Mouse (Mus musculus) CH12.LX (cell line): ENCODE data around the gene Fnip1. TPM values are rescaled to one million over a fixed set of nuclear protein-coding genes. Genes with fewer than 3 reads are reported as not detected.

Source experiments
- DNase-seq: peaks from one replicate; pipeline ENCODE4 v3.0.0-alpha.2; 2013; ENCODE audit errors: extremely low read depth
- H3K27ac ChIP-seq: 2 replicates; pipeline ENCODE4 v1.5.1; 2012; ENCODE audit warnings: low read depth, mild to moderate bottlenecking, control low read depth, moderate library complexity; ENCODE audit not compliant: insufficient read depth
- H3K27me3 ChIP-seq: replicated peaks from 2 replicates; pipeline ENCODE3; 2012; ENCODE audit warnings: inconsistent platforms
- H3K36me3 ChIP-seq, 2 experiments: replicated peaks in 1 of 2; 2 replicates each; pipeline versions ENCODE3 to v1.6.1; 2012; ENCODE audit warnings: inconsistent platforms in 1 of 2, low read length in 1 of 2, mild to moderate bottlenecking in 1 of 2, mixed read lengths in 1 of 2, moderate library complexity in 1 of 2; ENCODE audit not compliant: control insufficient read depth in 1 of 2, insufficient read depth in 1 of 2
- H3K4me1 ChIP-seq, 2 experiments: 2 replicates each; pipeline ENCODE4 v1.6.1; 2012; ENCODE audit warnings: inconsistent platforms in 1 of 2, moderate library complexity in 1 of 2; ENCODE audit not compliant: insufficient read depth in 2 of 2, control insufficient read depth in 1 of 2
- H3K4me2 ChIP-seq: 2 replicates; pipeline ENCODE4 v1.6.1; 2012; ENCODE audit warnings: low read depth, mild to moderate bottlenecking, control low read depth; ENCODE audit not compliant: poor library complexity, insufficient read depth, severe bottlenecking
- H3K4me3 ChIP-seq, 3 experiments: fragments of 150-350 bp in 1 of 3; sonication (generic) in 1 of 3; replicated peaks in 1 of 3; 2 replicates each; pipeline versions ENCODE3 to v1.5.1; 2011 to 2012; ENCODE audit warnings: low read depth in 2 of 3, low read length in 2 of 3, mild to moderate bottlenecking in 2 of 3, moderate library complexity in 2 of 3, control low read depth in 1 of 3, improper control_type of control experiment in 1 of 3, inconsistent platforms in 1 of 3, mixed read lengths in 1 of 3; ENCODE audit not compliant: poor library complexity in 1 of 3
- H3K79me2 ChIP-seq: replicated peaks from 2 replicates; pipeline ENCODE4 v1.6.1; 2012; ENCODE audit warnings: mild to moderate bottlenecking, moderate library complexity; ENCODE audit not compliant: control insufficient read depth, poor library complexity, insufficient read depth, severe bottlenecking; ENCODE audit errors: extremely low read depth
- H3K9ac ChIP-seq: 2 replicates; pipeline ENCODE4 v1.6.1; 2012; ENCODE audit warnings: low read depth, mild to moderate bottlenecking, control low read depth, moderate library complexity; ENCODE audit not compliant: insufficient read depth
- H3K9me3 ChIP-seq: replicated peaks from 2 replicates; pipeline ENCODE3; 2012; ENCODE audit warnings: low read length, inconsistent platforms, mixed read lengths
- CTCF ChIP-seq, 2 experiments: IDR thresholded peaks in 1 of 2; conservative IDR thresholded peaks in 1 of 2; 2 replicates each; pipeline ENCODE4 v1.5.1; 2011 to 2012; ENCODE audit warnings: low read depth in 2 of 2, low read length in 2 of 2, improper control_type of control experiment in 1 of 2, inconsistent platforms in 1 of 2, mild to moderate bottlenecking in 1 of 2, moderate library complexity in 1 of 2
- E2F4 ChIP-seq: IDR thresholded peaks from 2 replicates; pipeline ENCODE4 v1.6.1; 2011; ENCODE audit warnings: low read depth, low read length, improper control_type of control experiment; ENCODE audit not compliant: insufficient replicate concordance
- IRF4 ChIP-seq: IDR thresholded peaks from 2 replicates; pipeline ENCODE4 v1.6.1; 2014; ENCODE audit warnings: low read depth, mild to moderate bottlenecking, inconsistent platforms, low read length, improper control_type of control experiment
- MAFK ChIP-seq: IDR thresholded peaks from 2 replicates; pipeline ENCODE4 v1.6.1; 2011; ENCODE audit warnings: low read length, improper control_type of control experiment; ENCODE audit not compliant: insufficient replicate concordance
- MAX ChIP-seq: IDR thresholded peaks from 2 replicates; pipeline ENCODE4 v1.6.1; 2011; ENCODE audit warnings: low read length, improper control_type of control experiment
- MEF2A ChIP-seq: IDR thresholded peaks from 2 replicates; pipeline ENCODE4 v1.6.1; 2014; ENCODE audit warnings: low read depth, mild to moderate bottlenecking, inconsistent platforms, low read length, improper control_type of control experiment, borderline replicate concordance
- NRF1 ChIP-seq: IDR thresholded peaks from 2 replicates; pipeline ENCODE4 v1.6.1; 2014; ENCODE audit warnings: low read depth, mild to moderate bottlenecking, inconsistent platforms, low read length, improper control_type of control experiment, moderate library complexity
- POLR2A ChIP-seq: IDR thresholded peaks from 2 replicates; pipeline ENCODE4 v1.6.1; 2011; ENCODE audit warnings: low read depth, mild to moderate bottlenecking, improper control_type of control experiment, low read length
- RAD21 ChIP-seq: IDR thresholded peaks from 2 replicates; pipeline ENCODE4 v1.6.1; 2011; ENCODE audit warnings: low read depth, mild to moderate bottlenecking, low read length, improper control_type of control experiment, moderate library complexity
- SMC3 ChIP-seq: IDR thresholded peaks from 2 replicates; pipeline ENCODE4 v1.6.1; 2011; ENCODE audit warnings: low read depth, low read length, improper control_type of control experiment
- TBP ChIP-seq: conservative IDR thresholded peaks from 2 replicates; pipeline ENCODE4 v1.6.1; 2011; ENCODE audit warnings: low read depth, low read length, improper control_type of control experiment
- UBTF ChIP-seq: IDR thresholded peaks from 2 replicates; pipeline ENCODE4 v1.6.1; 2012; ENCODE audit warnings: low read depth, mild to moderate bottlenecking, inconsistent platforms, low read length, improper control_type of control experiment, moderate library complexity
- ZC3H11A ChIP-seq: IDR thresholded peaks from 2 replicates; pipeline ENCODE4 v1.6.1; 2012; ENCODE audit warnings: low read depth, mild to moderate bottlenecking, inconsistent platforms, low read length, improper control_type of control experiment
- ZKSCAN1 ChIP-seq: IDR thresholded peaks from 2 replicates; pipeline ENCODE4 v1.6.1; 2012; ENCODE audit warnings: low read depth, inconsistent platforms, low read length, improper control_type of control experiment, borderline replicate concordance
- ZNF384 ChIP-seq: IDR thresholded peaks from 2 replicates; pipeline ENCODE4 v1.6.1; 2012; ENCODE audit warnings: low read depth, low read length, improper control_type of control experiment, inconsistent platforms
- dilution Hi-C: fragments of 300-500 bp; cut with MboI; formaldehyde crosslinking; loops from 2 replicates; pipeline ENCODE4 v1.14.3; 2020; ENCODE audit warnings: low sequenced_read_pairs; ENCODE audit not compliant: extremely low pct_unique_long_range_greater_than_20kb, extremely low pct_ligation_motif_present
- in situ Hi-C: fragments of 300-500 bp; cut with MboI; formaldehyde crosslinking; loops from 3 replicates; pipeline ENCODE4 v1.14.3; 2019; ENCODE audit warnings: low sequenced_read_pairs, low pct_ligation_motif_present, low pct_unique_long_range_greater_than_20kb, mixed read lengths
- polyA plus RNA-seq: library from polyadenylated mRNA; unstranded; fragments of >175 nt; gene quantifications from 2 replicates; pipeline ENCODE4 v1.2.1, GENCODE M21; 2012; ENCODE audit warnings: low read depth; ENCODE audit not compliant: insufficient read length
- total RNA-seq, 2 experiments: library from RNA; depleted of rRNA; stranded (reverse); fragments of 300-350 nt in 1 of 2; fragments of >200 nt in 1 of 2; gene quantifications; 2 replicates each; pipeline ENCODE4 v1.2.3; 2012 to 2014

The Fnip1 gene
- total and polyA plus RNA-seq, 3 experiments, result 15.4 to 24.5 (median 21.8) TPM

- Histone ChIP-seq H3K9ac (no peak overlapping the region), H3K27ac (no peak overlapping the region), H3K4me1 (peaks cover 6 to 27% of the 10 kb centered on the region in 2 experiments), H3K36me3 (peaks cover 37 to 80% of the 10 kb centered on the region in 2 experiments), H3K9me3 (no peaks in the 10 kb centered on the region), H3K4me3 (no peak overlapping the region), H3K27me3 (no peaks in the 10 kb centered on the region), H3K4me2 (no peak overlapping the region), H3K79me2 (no peaks in the 10 kb centered on the region; the same call in 1 of the 2 replicates)
- dilution Hi-C loops (no loop called here), in situ Hi-C loops (no loop called here)
- no peak for TF ChIP-seq SMC3
- TF ChIP-seq E2F4, result no peak
- TF ChIP-seq NRF1, result no peak
- no peak for TF ChIP-seq RAD21
- TF ChIP-seq CTCF (conservative IDR thresholded peaks at IDR 0.05 in 1 of 2, IDR thresholded peaks at IDR 0.05 in 1 of 2; ENCODE audit: low read depth in 2 of 2, low read length in 2 of 2), result no peak
- TF ChIP-seq ZNF384, result no peak
- TF ChIP-seq MEF2A, result no peak
- no peak for TF ChIP-seq POLR2A
- TF ChIP-seq ZKSCAN1, result no peak
- TF ChIP-seq MAFK, result no peak
- TF ChIP-seq MAX, result no peak
- no peak for TF ChIP-seq IRF4
- TF ChIP-seq ZC3H11A, result no peak
- no peak for TF ChIP-seq TBP
- TF ChIP-seq UBTF, result no peak
- DNase-seq, result no peak
Measured at GRCm38 (mm10) chr11:54502546-54503245, 64.7 kb downstream of the Fnip1 start.

GRCm38 (mm10) chr11:54513584-54513983 is 75.6 kb downstream of the Fnip1 start:
- in situ Hi-C loops, result no loop called here
- no peak for DNase-seq
- no peaks in the 10 kb centered on the region for H3K27me3 ChIP-seq
- dilution Hi-C loops, result no loop called here
- no peaks in the 10 kb centered on the region for H3K9me3 ChIP-seq
- no peak overlapping the region for H3K9ac ChIP-seq
- no peak for TF ChIP-seq MAX
- TF ChIP-seq, all 38 proteins: peak for 0
- Histone ChIP-seq H3K36me3 (peaks cover 20 to 51% of the 10 kb centered on the region in 2 experiments), H3K4me3 (no peak overlapping the region), H3K27ac (no peak overlapping the region), H3K79me2 (no peaks in the 10 kb centered on the region), H3K4me1 (no peaks in the 10 kb centered on the region), H3K4me2 (no peak overlapping the region)
